Mouse (Mus musculus) thymus, adult 2 months (tissue): ENCODE data around the gene Cbln1.

Source experiments
- CTCF ChIP-seq: fragments of 200-500 bp; IDR thresholded peaks from 2 replicates; pipeline ENCODE4 v1.5.1; 2012; ENCODE audit warnings: mild to moderate bottlenecking, control low read depth, low read length, moderate library complexity, borderline replicate concordance; ENCODE audit not compliant: control insufficient read depth, poor library complexity, insufficient read depth; ENCODE audit errors: extremely low read depth
- POLR2A ChIP-seq: fragments of 200-500 bp; IDR thresholded peaks from 2 replicates; pipeline ENCODE4 v1.6.1; 2012; ENCODE audit warnings: mild to moderate bottlenecking, low read length, control low read depth, moderate library complexity; ENCODE audit not compliant: control insufficient read depth, poor library complexity, insufficient read depth; ENCODE audit errors: extremely low read depth

DNA sequence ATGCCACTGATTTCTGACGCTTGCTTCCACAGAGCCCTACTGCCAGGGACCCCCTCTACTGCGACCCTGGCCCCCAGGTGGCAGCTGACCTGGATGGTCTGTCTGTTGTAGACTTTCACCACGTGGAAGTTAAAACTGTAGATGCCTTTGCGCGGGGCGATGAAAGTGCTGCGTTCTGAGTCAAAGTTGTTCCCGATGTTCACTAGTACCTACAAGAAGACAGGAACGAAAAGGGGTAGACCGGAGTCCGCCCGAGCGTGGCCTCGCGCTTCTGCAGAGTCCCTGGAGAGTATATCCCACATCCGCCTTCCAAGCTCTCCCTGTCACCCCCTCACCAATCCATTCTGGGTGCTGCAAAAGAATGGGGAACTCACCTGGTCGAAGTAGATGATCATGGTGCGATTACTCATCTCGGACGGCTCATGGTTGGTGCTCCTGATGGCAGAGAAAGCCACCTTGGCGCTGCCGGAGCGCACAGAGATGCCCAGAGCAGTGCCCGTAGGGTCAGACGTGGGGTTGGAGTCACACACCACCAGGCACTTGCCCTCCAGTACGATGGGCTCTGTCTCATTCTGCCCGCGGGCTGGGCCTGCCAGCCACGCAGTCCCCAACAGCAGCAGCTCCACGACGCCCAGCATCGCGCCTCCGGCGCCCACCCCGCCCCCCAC is 672 bp downstream of the Cbln1 start:
- TF ChIP-seq POLR2A = no peak
- no peak for TF ChIP-seq CTCF
